Mouse (Mus musculus): ENCODE measurements at regions not wholly inside any gene's neighbourhood (a gene's known extent, or its start where the extent isn't known, plus 50 kb on each side); places are given as distances from the start of the nearest gene placed in this dataset.

DNA sequence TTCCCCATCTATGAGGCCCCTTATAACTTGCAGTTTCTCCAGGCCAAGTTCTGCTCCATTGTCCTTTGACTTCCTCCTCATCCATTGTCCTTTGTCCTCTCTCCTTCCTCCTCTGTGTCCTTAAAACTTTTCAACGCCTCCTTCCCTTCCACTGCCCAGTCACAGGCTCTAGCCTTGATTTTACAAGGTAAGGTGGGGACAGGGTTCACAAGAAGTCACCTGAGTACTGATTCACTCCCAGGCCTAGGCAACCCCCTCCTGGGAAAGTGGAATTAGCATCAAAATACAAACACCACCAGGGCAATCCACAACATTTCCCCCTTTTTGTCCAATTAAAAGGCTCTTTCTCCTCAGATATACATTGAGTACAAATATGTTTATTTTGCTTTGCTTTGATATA is 334.3 kb upstream of the Meis2 start:
- TF ChIP-seq HCFC1 (IDR thresholded peaks at IDR 0.05; ENCODE audit: borderline replicate concordance, insufficient read depth, low read length) (no peak), ZC3H11A (IDR thresholded peaks at IDR 0.05; ENCODE audit: borderline replicate concordance, low read depth, low read length) (no peak), MAFK (IDR thresholded peaks at IDR 0.05; ENCODE audit: insufficient read depth, low read depth, low read length) (no peak), CHD2 (IDR thresholded peaks at IDR 0.05; ENCODE audit: low read depth, low read length) (no peak), ZNF384 (IDR thresholded peaks at IDR 0.05; ENCODE audit: low read depth, low read length) (no peak)

Data from ES-E14 (cell line).